8 mouse cellular contexts compared by ENCODE assay signal in genomic region chr6:125271455-125272227, GRCm38 (mm10). TPM values are rescaled to one million over a fixed set of nuclear protein-coding genes. Genes with fewer than 3 reads are reported as not detected.
A peak's percentile ranks its signal among the peaks of the same experiment; 100 is the strongest.
DNase-seq lines count a peak whose midpoint lies in the region; ATAC-seq and TF ChIP-seq lines count a peak whose summit lies in the region.

No protein-coding gene starts in this region.

- peaks cover 9% of the 10 kb centered on the region; the same call in 1 of the 2 replicates for H3K27me3 ChIP-seq in G1E (ENCODE audit: insufficient read depth, low read length)
- no peaks in the 10 kb centered on the region for H3K27me3 ChIP-seq in forebrain, postnatal 0 days (ENCODE audit: insufficient read depth, low read length)
- H3K27me3 ChIP-seq in lung, embryonic 15.5 days, result 0 out of 2 replicates have a peak, but pooled peaks cover 6% of the 10 kb centered on the region

- H3K27ac ChIP-seq in forebrain, postnatal 0 days (ENCODE audit: low read depth, low read length), result no peak overlapping the region
- no peak overlapping the region for H3K27ac ChIP-seq in lung, embryonic 15.5 days

- peak overlapping the region; percentile 36; the same call in 1 of the 2 replicates for H3K4me3 ChIP-seq in G1E (ENCODE audit: low read depth, low read length)
- peak overlapping the region; percentile 8; the same call in 1 of the 2 replicates for H3K4me3 ChIP-seq in forebrain, postnatal 0 days (ENCODE audit: low read depth, low read length)
- H3K4me3 ChIP-seq in lung, embryonic 15.5 days, result peak overlapping the region; percentile 23

- peak overlapping the region; percentile 43 for H3K4me2 ChIP-seq in forebrain, postnatal 0 days (ENCODE audit: low read depth)
- peak overlapping the region; percentile 56 for H3K4me2 ChIP-seq in lung, embryonic 15.5 days

- H3K9ac ChIP-seq in forebrain, postnatal 0 days, result no peak overlapping the region
- peak overlapping the region; percentile 38; the same call in 1 of the 2 replicates for H3K9ac ChIP-seq in lung, embryonic 15.5 days

- H3K4me1 ChIP-seq in G1E (ENCODE audit: insufficient read depth, low read depth, low read length), result peaks cover 20% of the 10 kb centered on the region
- H3K4me1 ChIP-seq in forebrain, postnatal 0 days (ENCODE audit: insufficient read depth), result no peaks in the 10 kb centered on the region
- H3K4me1 ChIP-seq in lung, embryonic 15.5 days, result peaks cover 4% of the 10 kb centered on the region

- H3K36me3 ChIP-seq in G1E (replicated peaks), result no peaks in the 10 kb centered on the region
- no peaks in the 10 kb centered on the region for H3K36me3 ChIP-seq in forebrain, postnatal 0 days (ENCODE audit: insufficient read depth)
- no peaks in the 10 kb centered on the region for H3K36me3 ChIP-seq in lung, embryonic 15.5 days

- peak; percentile 81 for ATAC-seq in G1E (ENCODE audit: extremely low read depth, insufficient number of reproducible peaks, low FRiP score, poor library complexity, severe bottlenecking)
- ATAC-seq in forebrain, postnatal 0 days, result peak; percentile 91
- peak; percentile 93; the same call in 1 of the 2 replicates for ATAC-seq in lung, embryonic 15.5 days (ENCODE audit: borderline replicate concordance, extremely low read depth, low FRiP score, low TSS enrichment)

- 16% methylated on average over 17 of the region's 17 CpGs for WGBS in forebrain, postnatal 0 days
- 17% methylated on average over 17 of the region's 17 CpGs for WGBS in lung, embryonic 15.5 days

- DNase-seq in G1E (ENCODE audit: low spot score), result peak; percentile 76
- peak; percentile 96 for DNase-seq in cerebellum, adult 18-20 months
- DNase-seq in forebrain, postnatal 0 days, result peak; percentile 93
- DNase-seq in heart, postnatal 4 days, result peak; percentile 94
- peak; percentile 90 to 94 for DNase-seq in layer of hippocampus, adult 8-10 months (ENCODE audit: low spot score in 2 of 2)
- DNase-seq in ovary, adult 18-20 months (ENCODE audit: low spot score), result peak; percentile 83
- peak; percentile 85 for DNase-seq in thymus, postnatal 0 days (ENCODE audit: low spot score)

- no peaks in the 10 kb centered on the region for H3K9me3 ChIP-seq in G1E (replicated peaks)
- no peaks in the 10 kb centered on the region for H3K9me3 ChIP-seq in forebrain, postnatal 0 days (ENCODE audit: low read length)
- H3K9me3 ChIP-seq in lung, embryonic 15.5 days, result no peaks in the 10 kb centered on the region

- peak; percentile 37; the same call in 1 of the 2 replicates for TF ChIP-seq CTCF in G1E (IDR thresholded peaks at IDR 0.05; ENCODE audit: low read depth, low read length)
- peak; percentile 96 for TF ChIP-seq CTCF in forebrain, postnatal 0 days (IDR thresholded peaks at IDR 0.05; ENCODE audit: low read depth)

RNA-seq across cellular contexts. Expression of gene Tuba3a, which starts 14.2 kb away (rescaled TPM):
- total RNA-seq in G1E (2014; fragmentation: Nextera tagmentation) (not detected in 2 replicates), G1E (2017) (not detected in 2 replicates)
- not detected in 2 replicates for polyA plus RNA-seq in G1E (2012)
- not detected in 2 replicates for total RNA-seq in forebrain, postnatal 0 days (2014; rRNA removed)
- not detected in 2 replicates for polyA plus RNA-seq in forebrain, postnatal 0 days (2015; fragmentation: Nextera tagmentation; extraction: Ambion mirVana)
- total RNA-seq in heart, postnatal 4 days (2021), result not detected
- under 1 TPM in 2 of 4 experiments, not detected in 2; 0.20 to 0.31 TPM for total RNA-seq in layer of hippocampus, adult 8-10 months (2022)
- 0.22 and 0.31 TPM in 2 replicates for polyA plus RNA-seq in lung, embryonic 15.5 days (2015; fragmentation: Nextera tagmentation; extraction: Ambion mirVana)
- polyA plus RNA-seq in thymus, postnatal 0 days (2015; fragmentation: Nextera tagmentation; extraction: Ambion mirVana), result 0.22 and 0.36 TPM in 2 replicates

RNA-seq across cellular contexts. Expression of gene Cd27, which starts 34.8 kb away (rescaled TPM):
- total RNA-seq in G1E (2014; fragmentation: Nextera tagmentation) (not detected in 2 replicates), G1E (2017) (0.87 TPM in 1 of 2 replicates, not detected in the other)
- not detected in 2 replicates for polyA plus RNA-seq in G1E (2012)
- not detected in 2 replicates for total RNA-seq in forebrain, postnatal 0 days (2014; rRNA removed)
- 0.33 TPM in 1 of 2 replicates, not detected in the other for polyA plus RNA-seq in forebrain, postnatal 0 days (2015; fragmentation: Nextera tagmentation; extraction: Ambion mirVana)
- under 1 TPM; 0.38 to 0.41 TPM for total RNA-seq in heart, postnatal 4 days (2021)
- not detected for total RNA-seq in layer of hippocampus, adult 8-10 months (2022)
- 2.6 and 4.5 TPM in 2 replicates for polyA plus RNA-seq in lung, embryonic 15.5 days (2015; fragmentation: Nextera tagmentation; extraction: Ambion mirVana)
- 175 and 252 TPM in 2 replicates for polyA plus RNA-seq in thymus, postnatal 0 days (2015; fragmentation: Nextera tagmentation; extraction: Ambion mirVana)

RNA-seq across cellular contexts. Expression of gene Tapbpl, which starts 40.0 kb away (rescaled TPM):
- 0.73 and 0.90 TPM in 2 replicates for total RNA-seq in G1E (2014; fragmentation: Nextera tagmentation)
- 1.2 and 1.8 TPM in 2 replicates for total RNA-seq in G1E (2017)
- 1.2 and 1.4 TPM in 2 replicates for polyA plus RNA-seq in G1E (2012)
- 2.5 and 4.3 TPM in 2 replicates for total RNA-seq in forebrain, postnatal 0 days (2014; rRNA removed)
- polyA plus RNA-seq in forebrain, postnatal 0 days (2015; fragmentation: Nextera tagmentation; extraction: Ambion mirVana), result 3.7 and 6.9 TPM in 2 replicates
- total RNA-seq in heart, postnatal 4 days (2021), result 1 to 10 TPM; 3.3 to 3.6 TPM
- 1 to 10 TPM; 4.0 to 6.8 (median 5.0) TPM for total RNA-seq in layer of hippocampus, adult 8-10 months (2022)
- 7.0 and 10.9 TPM in 2 replicates for polyA plus RNA-seq in lung, embryonic 15.5 days (2015; fragmentation: Nextera tagmentation; extraction: Ambion mirVana)
- polyA plus RNA-seq in thymus, postnatal 0 days (2015; fragmentation: Nextera tagmentation; extraction: Ambion mirVana), result 42.5 and 53.1 TPM in 2 replicates

RNA-seq across cellular contexts. Expression of gene Ltbr, which starts 42.0 kb away (rescaled TPM):
- total RNA-seq in G1E (2014; fragmentation: Nextera tagmentation) (not detected in 2 replicates), G1E (2017) (not detected in 2 replicates)
- 0.03 TPM in 1 of 2 replicates, not detected in the other for polyA plus RNA-seq in G1E (2012)
- 14.9 and 19.9 TPM in 2 replicates for total RNA-seq in forebrain, postnatal 0 days (2014; rRNA removed)
- 11.4 and 14.8 TPM in 2 replicates for polyA plus RNA-seq in forebrain, postnatal 0 days (2015; fragmentation: Nextera tagmentation; extraction: Ambion mirVana)
- total RNA-seq in heart, postnatal 4 days (2021), result 10 to 100 TPM; 49.2 to 53.7 TPM
- total RNA-seq in layer of hippocampus, adult 8-10 months (2022), result 10 to 100 TPM in 2 of 4 experiments, 1 to 10 TPM in 2; 8.1 to 16.8 (median 11.5) TPM
- 79.1 and 82.5 TPM in 2 replicates for polyA plus RNA-seq in lung, embryonic 15.5 days (2015; fragmentation: Nextera tagmentation; extraction: Ambion mirVana)
- polyA plus RNA-seq in thymus, postnatal 0 days (2015; fragmentation: Nextera tagmentation; extraction: Ambion mirVana), result 29.6 and 30.9 TPM in 2 replicates

RNA-seq across cellular contexts. Expression of gene Scnn1a, which starts 48.8 kb away (rescaled TPM):
- total RNA-seq in G1E (2014; fragmentation: Nextera tagmentation), result not detected in 2 replicates
- total RNA-seq in G1E (2017), result 0.06 and 0.16 TPM in 2 replicates
- 0.01 TPM in 1 of 2 replicates, not detected in the other for polyA plus RNA-seq in G1E (2012)
- 0.67 and 1.2 TPM in 2 replicates for total RNA-seq in forebrain, postnatal 0 days (2014; rRNA removed)
- polyA plus RNA-seq in forebrain, postnatal 0 days (2015; fragmentation: Nextera tagmentation; extraction: Ambion mirVana), result 1.0 and 1.5 TPM in 2 replicates
- 1 to 10 TPM in 1 of 2 experiments, under 1 TPM in 1; 0.83 to 1.1 TPM for total RNA-seq in heart, postnatal 4 days (2021)
- total RNA-seq in layer of hippocampus, adult 8-10 months (2022), result 1 to 10 TPM; 4.3 to 5.6 (median 5.3) TPM
- polyA plus RNA-seq in lung, embryonic 15.5 days (2015; fragmentation: Nextera tagmentation; extraction: Ambion mirVana), result 5.0 and 5.8 TPM in 2 replicates
- polyA plus RNA-seq in thymus, postnatal 0 days (2015; fragmentation: Nextera tagmentation; extraction: Ambion mirVana), result 9.0 and 9.5 TPM in 2 replicates
